In the genomic region with DNA sequence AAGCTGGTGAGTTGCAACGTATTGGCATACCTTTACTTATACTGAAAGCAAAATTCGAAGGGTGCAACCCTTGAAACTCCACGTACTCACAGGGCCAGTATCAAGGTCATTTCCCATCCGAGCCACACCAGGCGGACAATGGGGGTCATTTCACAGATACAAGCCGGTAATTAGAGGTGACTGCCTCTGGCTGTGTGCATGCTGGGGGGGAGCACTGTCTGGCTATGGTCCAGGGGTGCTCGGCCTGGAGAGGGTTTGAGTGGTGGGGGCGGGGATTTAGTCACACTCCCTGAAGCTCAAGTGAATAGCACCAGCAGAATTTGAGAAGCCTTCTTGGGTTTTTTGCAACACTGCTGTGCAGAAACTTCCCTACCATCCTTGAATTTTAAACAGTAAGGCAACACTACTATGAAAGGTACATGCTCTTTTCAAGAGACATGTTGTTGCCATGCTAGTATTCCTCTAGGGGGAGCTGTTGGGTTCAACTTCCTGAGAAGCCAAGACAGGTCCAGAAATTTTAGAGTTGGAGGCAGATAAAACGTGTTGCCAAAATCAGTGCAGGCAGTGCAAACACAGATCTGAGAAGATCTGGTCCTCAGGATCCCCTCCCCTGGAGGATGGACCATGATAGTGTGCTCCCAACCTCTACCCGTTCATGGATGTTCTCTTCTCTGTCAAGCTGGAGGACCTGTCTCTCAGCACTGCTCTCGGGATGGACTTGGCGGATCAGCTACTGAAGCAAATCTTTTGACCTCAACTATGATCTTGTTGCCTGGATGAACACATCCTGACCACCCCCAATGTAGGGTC, we compare ENCODE assay signal across 8 mouse cellular contexts.
DNase-seq lines count a peak whose midpoint lies in the region; ATAC-seq lines count a peak whose summit lies in the region.

No protein-coding gene starts in this region.

- no peak overlapping the region for H3K4me2 ChIP-seq in forebrain, embryonic 11.5 days (ENCODE audit: low read depth, low read length, severe bottlenecking)

- 55% methylated on average over 12 of the region's 12 CpGs for WGBS in forebrain, embryonic 11.5 days

- peak; percentile 4 for DNase-seq in kidney, adult 18-20 months
- DNase-seq in kidney, adult 11 months = no peak
- DNase-seq in adrenal gland, postnatal 14 days = peak; percentile 32
- DNase-seq in forebrain, embryonic 11.5 days (ENCODE audit: low spot score) = peak; percentile 41
- DNase-seq in lung, postnatal 10 days = peak; percentile 18
- no peak for DNase-seq in layer of hippocampus, adult 8-10 months (ENCODE audit: low spot score in 2 of 2)
- DNase-seq in urinary bladder, postnatal 10 days (ENCODE audit: low spot score) = no peak
- DNase-seq in urinary bladder, adult 2 months (ENCODE audit: low spot score) = no peak

- H3K27me3 ChIP-seq in forebrain, embryonic 11.5 days (ENCODE audit: control insufficient read depth, insufficient read depth, low read length) = no peaks in the 10 kb centered on the region

- no peak for ATAC-seq in forebrain, embryonic 11.5 days (replicated peaks; ENCODE audit: low FRiP score)

- H3K4me3 ChIP-seq in forebrain, embryonic 11.5 days (ENCODE audit: low read depth, low read length) = no peak overlapping the region

- H3K36me3 ChIP-seq in forebrain, embryonic 11.5 days (ENCODE audit: control insufficient read depth, insufficient read depth, low read length) = no peaks in the 10 kb centered on the region

- no peaks in the 10 kb centered on the region for H3K9me3 ChIP-seq in forebrain, embryonic 11.5 days (ENCODE audit: control insufficient read depth, low read length)

- no peak overlapping the region for H3K27ac ChIP-seq in forebrain, embryonic 11.5 days (ENCODE audit: low read depth, low read length)

- H3K4me1 ChIP-seq in forebrain, embryonic 11.5 days (replicated peaks; ENCODE audit: control insufficient read depth, insufficient read depth, low read length) = peaks cover 5% of the 10 kb centered on the region; the same call in 1 of the 2 replicates

- H3K9ac ChIP-seq in forebrain, embryonic 11.5 days (ENCODE audit: low read length) = no peak overlapping the region

Comparison
In these comparisons a context has a peak if more than half of its experiments do, and no peak if none do; other contexts are left out.
1. DNase-seq: peak in kidney, adult 18-20 months (single experiment), adrenal gland, postnatal 14 days (single experiment), forebrain, embryonic 11.5 days (single experiment) and lung, postnatal 10 days (single experiment); none in kidney, adult 11 months (single experiment), layer of hippocampus, adult 8-10 months (0 of 2), urinary bladder, postnatal 10 days (single experiment) and urinary bladder, adult 2 months (single experiment).